Comparison of ENCODE assay signal across 8 mouse cellular contexts in genomic region chr11:7210343-7210742, GRCm38 (mm10). TPM values are rescaled to one million over a fixed set of nuclear protein-coding genes. Genes with fewer than 3 reads are reported as not detected.
DNase-seq lines count a peak whose midpoint lies in the region; ATAC-seq and TF ChIP-seq lines count a peak whose summit lies in the region.

No protein-coding gene starts in this region.

- no peak for TF ChIP-seq POLR2A in spleen, adult 2 months (IDR thresholded peaks at IDR 0.05; ENCODE audit: low read depth, low read length)

- H3K4me2 ChIP-seq in limb, embryonic 12.5 days, result peak overlapping the region; percentile 44
- H3K4me2 ChIP-seq in neural tube, embryonic 15.5 days, result peak overlapping the region; percentile 37; the same call in 1 of the 2 replicates

- H3K4me3 ChIP-seq in spleen, adult 2 months (ENCODE audit: extremely low read depth, insufficient read depth, insufficient read length), result no peak overlapping the region
- no peak overlapping the region; the same call in 1 of the 2 replicates for H3K4me3 ChIP-seq in limb, embryonic 12.5 days (replicated peaks)
- no peak overlapping the region for H3K4me3 ChIP-seq in neural tube, embryonic 15.5 days (replicated peaks)

- H3K36me3 ChIP-seq in spleen, adult 2 months (ENCODE audit: control insufficient read depth, insufficient read depth, low read length), result no peaks in the 10 kb centered on the region
- H3K36me3 ChIP-seq in limb, embryonic 12.5 days, result peaks cover 21% of the 10 kb centered on the region; the same call in 1 of the 2 replicates
- peaks cover 2% of the 10 kb centered on the region; the same call in 1 of the 2 replicates for H3K36me3 ChIP-seq in neural tube, embryonic 15.5 days

- H3K9me3 ChIP-seq in limb, embryonic 12.5 days, result no peaks in the 10 kb centered on the region
- H3K9me3 ChIP-seq in neural tube, embryonic 15.5 days (replicated peaks), result no peaks in the 10 kb centered on the region

- H3K27me3 ChIP-seq in spleen, adult 2 months (ENCODE audit: control insufficient read depth, insufficient read depth, low read length), result no peaks in the 10 kb centered on the region
- peaks cover 43% of the 10 kb centered on the region for H3K27me3 ChIP-seq in limb, embryonic 12.5 days
- H3K27me3 ChIP-seq in neural tube, embryonic 15.5 days (replicated peaks), result peaks cover 9% of the 10 kb centered on the region; the same call in 1 of the 2 replicates

- no peaks in the 10 kb centered on the region; the same call in 1 of the 2 replicates for H3K4me1 ChIP-seq in spleen, adult 2 months (ENCODE audit: control insufficient read depth, insufficient read depth, insufficient read length)
- peaks cover 35% of the 10 kb centered on the region for H3K4me1 ChIP-seq in limb, embryonic 12.5 days (replicated peaks)
- H3K4me1 ChIP-seq in neural tube, embryonic 15.5 days, result peaks cover 41% of the 10 kb centered on the region

- H3K27ac ChIP-seq in spleen, adult 2 months (ENCODE audit: insufficient read depth, low read length), result no peak overlapping the region
- H3K27ac ChIP-seq in limb, embryonic 12.5 days, result no peak overlapping the region
- H3K27ac ChIP-seq in neural tube, embryonic 15.5 days (replicated peaks), result no peak overlapping the region

- DNase-seq in spleen, adult 2 months (ENCODE audit: low read depth in 1 of 2, low spot score in 2 of 2), result no peak
- no peak for DNase-seq in spleen, adult 12 weeks (ENCODE audit: low spot score)
- DNase-seq in cerebellum, postnatal 4 days (ENCODE audit: low spot score in 2 of 2), result peak; percentile 61 to 82
- DNase-seq in gastrocnemius, postnatal 25 days, result peak; percentile 66
- DNase-seq in kidney, adult 9 months, result peak; percentile 81
- peak; percentile 65 for DNase-seq in urinary bladder, adult 2 months (ENCODE audit: low spot score)

- whole genome bisulfite sequencing in spleen, adult 2 months, result 18% methylated on average over 6 of the region's 6 CpGs
- 13% methylated on average over 6 of the region's 6 CpGs for WGBS in limb, embryonic 12.5 days
- WGBS in neural tube, embryonic 15.5 days, result 8% methylated on average over 6 of the region's 6 CpGs

- peak; percentile 27; the same call in 1 of the 2 replicates for ATAC-seq in limb, embryonic 12.5 days (ENCODE audit: insufficient number of reproducible peaks, insufficient read depth, low FRiP score, low TSS enrichment, low read depth)
- ATAC-seq in neural tube, embryonic 15.5 days (ENCODE audit: low FRiP score), result no peak

- H3K9ac ChIP-seq in limb, embryonic 12.5 days (replicated peaks), result 0 out of 2 replicates have a peak overlapping the region, but pooled peaks have one; percentile 2
- no peak overlapping the region for H3K9ac ChIP-seq in neural tube, embryonic 15.5 days (replicated peaks)

- TF ChIP-seq CTCF in spleen, adult 2 months (IDR thresholded peaks at IDR 0.05; ENCODE audit: extremely low read depth, insufficient read depth, insufficient read length, insufficient replicate concordance), result peak; percentile 52; the same call in 1 of the 2 replicates

RNA-seq across cellular contexts. Expression of gene Igfbp3, which starts 3.4 kb away (rescaled TPM):
- 108 and 147 TPM in 2 replicates for polyA plus RNA-seq in spleen, adult 2 months (2012; rRNA removed)
- total RNA-seq in gastrocnemius, postnatal 25 days (2021), result 10 to 100 TPM; 21.2 to 23.2 TPM
- 122 and 126 TPM in 2 replicates for polyA plus RNA-seq in limb, embryonic 12.5 days (2016; fragmentation: Nextera tagmentation; extraction: Ambion mirVana)
- 25.3 and 31.5 TPM in 2 replicates for polyA plus RNA-seq in neural tube, embryonic 15.5 days (2015; fragmentation: Nextera tagmentation; extraction: Ambion mirVana)
- 58.3 and 74.0 TPM in 2 replicates for polyA plus RNA-seq in urinary bladder, adult 2 months (2012; rRNA removed)

RNA-seq across cellular contexts. Expression of gene Igfbp1, which starts 12.8 kb away (rescaled TPM):
- not detected in 2 replicates for polyA plus RNA-seq in spleen, adult 2 months (2012; rRNA removed)
- total RNA-seq in gastrocnemius, postnatal 25 days (2021), result not detected
- 1.3 and 1.5 TPM in 2 replicates for polyA plus RNA-seq in limb, embryonic 12.5 days (2016; fragmentation: Nextera tagmentation; extraction: Ambion mirVana)
- 0.10 and 0.38 TPM in 2 replicates for polyA plus RNA-seq in neural tube, embryonic 15.5 days (2015; fragmentation: Nextera tagmentation; extraction: Ambion mirVana)
- not detected in 2 replicates for polyA plus RNA-seq in urinary bladder, adult 2 months (2012; rRNA removed)

RNA-seq across cellular contexts. Expression of gene Gm11985, which starts 22.0 kb away (rescaled TPM):
- not detected in 2 replicates for polyA plus RNA-seq in spleen, adult 2 months (2012; rRNA removed)
- not detected for total RNA-seq in gastrocnemius, postnatal 25 days (2021)
- not detected in 2 replicates for polyA plus RNA-seq in limb, embryonic 12.5 days (2016; fragmentation: Nextera tagmentation; extraction: Ambion mirVana)
- polyA plus RNA-seq in neural tube, embryonic 15.5 days (2015; fragmentation: Nextera tagmentation; extraction: Ambion mirVana), result not detected in 2 replicates
- not detected in 2 replicates for polyA plus RNA-seq in urinary bladder, adult 2 months (2012; rRNA removed)

Comparison
In these comparisons a context has a peak if more than half of its experiments do, and no peak if none do; other contexts are left out.
1. DNase-seq: peak in cerebellum, postnatal 4 days (2 of 2), gastrocnemius, postnatal 25 days (single experiment), kidney, adult 9 months (single experiment) and urinary bladder, adult 2 months (single experiment); none in spleen, adult 2 months (0 of 2) and spleen, adult 12 weeks (single experiment).